Mouse (Mus musculus) naive thymus-derived CD4-positive, alpha-beta T cell, adult 2 months (primary cell): ENCODE measurements at regions not wholly inside any gene's neighbourhood (a gene's known extent, or its start where the extent isn't known, plus 50 kb on each side); places are given as distances from the start of the nearest gene placed in this dataset.

Source experiments
- DNase-seq: peaks from one replicate; pipeline ENCODE4 v3.0.0-alpha.2; 2011; ENCODE audit warnings: low read depth

DNA sequence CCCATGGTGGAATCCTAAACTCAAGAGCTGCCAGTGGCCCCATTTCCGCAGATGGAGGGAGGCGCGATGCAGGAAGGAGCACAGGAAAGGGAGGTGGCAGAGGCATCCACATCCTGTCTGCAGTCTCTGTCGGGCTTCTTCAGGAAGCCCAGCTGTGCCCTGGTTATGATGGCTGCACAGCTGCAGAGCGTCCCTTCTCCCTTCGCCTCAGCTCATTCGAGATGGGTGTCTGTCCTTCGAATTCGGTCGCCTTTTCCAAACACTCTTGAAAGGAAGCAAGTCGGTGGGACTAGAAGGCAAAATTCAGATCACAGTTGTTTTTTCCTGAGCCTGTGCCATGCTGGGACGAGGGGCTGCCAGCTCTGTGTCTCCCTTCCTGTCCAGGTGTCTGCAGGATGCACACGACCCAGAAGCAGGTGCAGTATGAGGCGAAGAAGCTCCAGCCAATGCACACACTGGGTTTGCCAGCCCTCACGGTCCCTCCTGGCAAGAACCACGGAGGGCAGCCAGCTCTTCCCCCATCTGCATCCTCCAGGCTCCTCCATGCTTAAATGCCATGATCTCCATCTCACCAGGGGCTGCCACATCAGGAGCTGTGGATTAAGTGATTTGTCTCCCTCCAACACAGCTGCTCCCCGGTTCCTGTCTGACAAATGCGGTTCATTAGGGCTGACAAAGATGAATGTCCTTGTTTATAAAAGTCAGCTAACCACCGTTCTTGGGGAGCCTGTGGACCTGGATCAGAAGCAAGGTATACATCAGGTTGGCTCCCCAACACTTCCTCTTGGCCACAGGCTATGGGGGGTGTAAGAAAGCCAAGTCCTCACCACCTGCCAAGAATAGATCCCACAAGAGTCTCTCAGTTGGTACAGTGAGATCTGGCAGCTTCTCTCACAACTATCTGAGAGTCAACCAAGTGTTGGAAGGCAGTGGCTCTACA is 79.3 kb upstream of the Wscd1 start:
- peak; percentile 29 for DNase-seq

DNA sequence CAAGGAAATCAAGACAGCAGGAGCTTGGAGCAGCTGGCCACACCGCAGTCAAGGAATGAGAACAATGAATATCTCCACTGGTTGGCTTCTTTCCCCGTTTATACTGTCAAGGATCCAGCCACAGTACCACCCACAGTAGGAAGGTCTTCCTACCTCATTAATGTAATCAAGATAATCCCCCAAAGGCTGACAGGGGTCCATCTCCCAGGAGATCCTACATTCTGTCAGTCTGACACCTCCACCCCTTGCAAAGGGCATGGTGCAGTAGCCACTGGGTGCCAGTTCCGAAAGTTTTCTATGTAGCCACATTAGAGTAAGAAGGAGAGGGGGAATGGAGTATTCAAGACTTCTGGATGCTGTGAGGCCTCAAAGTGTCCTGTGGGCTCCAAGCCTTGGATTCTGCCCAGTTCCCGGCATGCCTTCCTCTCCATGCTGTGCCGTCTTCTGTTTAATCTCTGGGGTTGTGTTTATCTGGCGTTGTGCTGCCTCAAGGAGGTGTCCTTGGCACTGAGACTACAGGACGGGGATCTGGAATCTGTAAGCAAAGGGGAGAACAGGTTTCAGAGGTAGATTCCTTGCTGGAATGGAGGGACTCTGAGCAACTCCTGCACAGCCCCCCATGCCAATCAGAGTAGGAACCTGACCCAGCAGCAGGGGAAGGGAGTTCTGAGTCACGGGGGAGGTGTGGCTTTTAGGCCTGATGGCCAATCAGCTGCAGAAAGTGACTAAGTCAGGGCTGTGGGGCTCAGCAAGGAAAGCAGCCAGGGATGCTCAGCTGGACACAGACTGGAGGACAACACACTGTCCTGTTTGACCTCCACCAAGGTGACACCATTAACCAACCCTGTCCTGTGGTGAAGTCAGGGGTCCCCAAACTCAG is 77.3 kb upstream of the Wscd1 start:
- no peak for DNase-seq

DNA sequence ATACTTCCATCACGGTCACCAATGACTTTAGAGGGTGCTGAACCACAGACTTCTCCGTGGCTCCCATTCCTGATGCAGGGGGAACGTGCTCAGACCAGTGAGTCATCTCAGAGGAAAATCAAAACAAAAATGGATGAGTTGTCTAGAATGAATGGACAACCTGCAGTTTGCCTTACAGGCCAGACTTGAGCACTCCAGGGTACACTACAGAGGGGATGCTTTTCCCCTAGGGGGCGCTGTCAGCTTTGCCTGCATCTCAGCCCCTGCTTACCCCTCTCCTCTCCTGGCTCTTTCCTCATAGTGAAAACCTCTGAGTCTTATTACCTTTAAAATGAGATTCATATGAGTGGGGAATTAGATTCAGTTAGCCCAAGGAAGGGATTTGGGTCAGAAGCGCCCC is 75.4 kb upstream of the Wscd1 start:
- peak; percentile 15 for DNase-seq

DNA sequence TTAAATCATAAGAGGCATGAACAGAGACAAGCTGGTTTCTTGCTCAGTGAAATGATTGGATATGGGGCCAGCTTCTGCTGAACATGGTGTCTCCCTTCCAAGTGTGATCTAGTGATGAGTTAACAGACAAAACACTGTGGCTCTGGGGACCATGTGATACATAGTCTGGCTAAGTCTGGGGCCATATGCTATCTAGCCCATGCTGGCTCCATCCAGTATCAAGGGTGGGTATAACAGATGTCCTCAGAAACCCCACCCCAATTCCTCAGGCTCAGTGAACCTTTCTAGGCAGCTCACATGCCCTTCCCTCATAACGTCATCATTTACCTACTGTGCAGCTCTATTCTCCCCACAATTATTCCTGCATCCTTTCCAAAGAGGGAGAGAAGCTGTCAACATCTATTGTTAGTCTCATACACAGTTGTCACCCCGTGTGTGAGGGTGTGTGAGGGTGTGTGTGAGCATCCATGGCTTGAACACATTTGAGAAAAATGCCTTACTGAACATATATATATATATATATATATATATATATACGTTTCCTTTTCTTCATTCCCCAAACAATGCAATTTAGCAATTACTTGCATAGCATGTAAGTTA is 73.9 kb upstream of the Wscd1 start:
- DNase-seq: no peak

DNA sequence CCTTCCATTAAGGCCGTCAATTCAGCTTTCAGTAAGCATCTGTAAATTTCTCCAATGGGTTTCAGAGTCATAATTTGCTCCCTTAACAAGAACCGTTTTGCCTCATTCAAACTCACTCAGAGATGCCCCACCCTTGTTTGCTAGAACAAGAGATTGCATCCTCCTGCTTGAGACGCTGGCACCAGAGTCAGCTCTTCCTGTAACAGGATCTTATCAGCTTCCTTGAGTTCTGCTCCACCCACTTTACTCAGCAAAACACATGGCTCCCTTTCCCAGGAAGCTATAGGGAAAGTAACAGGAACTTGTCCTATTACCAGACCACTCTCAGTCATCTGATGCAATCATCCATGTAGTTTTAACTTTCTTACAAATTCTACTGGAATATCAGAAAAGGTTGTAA is 52.7 kb upstream of the Wscd1 start:
- DNase-seq: no peak

DNA sequence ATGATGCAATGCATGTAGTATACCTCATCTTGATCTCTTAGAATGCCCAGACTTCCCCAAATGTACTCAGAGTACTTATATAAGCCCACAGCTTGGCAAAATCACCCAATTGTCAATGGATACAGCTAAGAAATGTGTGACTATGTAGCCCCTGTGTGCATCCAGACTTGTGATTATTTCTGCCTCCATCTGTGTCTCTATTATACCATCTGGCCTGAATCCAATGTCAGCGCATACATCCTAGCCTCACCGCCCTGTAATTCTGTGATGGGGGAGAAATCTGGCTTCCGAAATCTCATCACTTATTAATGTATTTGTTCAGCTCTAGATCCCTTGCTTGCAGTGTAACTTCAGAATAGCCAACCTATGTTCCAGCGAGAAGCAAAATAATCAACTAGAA is 50.9 kb upstream of the Wscd1 start:
- DNase-seq: no peak
